Mouse (Mus musculus) bone marrow, adult 2 months (tissue): ENCODE data around the gene Nrsn2.

Experiments used
- CTCF ChIP-seq: fragments of 200-500 bp; IDR thresholded peaks from 2 replicates; pipeline ENCODE4 v1.5.1; 2011; ENCODE audit warnings: low read length, control low read depth; ENCODE audit not compliant: control insufficient read depth, insufficient read depth
- POLR2A ChIP-seq: fragments of 200-500 bp; IDR thresholded peaks from 2 replicates; pipeline ENCODE4 v1.6.1; 2011; ENCODE audit warnings: low read depth, mild to moderate bottlenecking, control low read depth, low read length, borderline replicate concordance; ENCODE audit not compliant: control insufficient read depth

DNA sequence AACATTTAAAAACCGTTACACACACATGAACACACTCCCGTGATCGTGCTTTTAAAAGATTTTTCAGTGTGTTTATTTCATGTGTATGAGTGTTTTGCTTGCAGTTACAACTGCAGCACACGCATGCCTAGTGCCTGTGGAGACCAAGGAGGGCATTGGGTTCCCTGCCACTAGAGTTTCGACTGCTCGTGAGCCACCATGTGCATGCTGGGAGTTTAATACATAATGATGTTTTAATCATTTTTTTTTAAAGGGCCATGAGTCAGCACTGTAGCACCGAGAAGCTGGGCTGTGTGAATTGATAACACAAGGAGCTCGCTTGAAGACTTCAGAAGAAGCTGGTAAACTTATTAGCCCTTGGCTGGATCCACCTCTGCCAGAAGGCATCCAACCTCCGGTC lies 2.9 kb downstream of the Nrsn2 start:
- no peak for TF ChIP-seq CTCF
- TF ChIP-seq POLR2A, result no peak
